Mouse (Mus musculus) heart, embryonic 11.5 days (tissue): ENCODE data around the gene Ezr. TPM values are rescaled to one million over a fixed set of nuclear protein-coding genes. Genes with fewer than 3 reads are reported as not detected.
A peak's percentile ranks its signal among the peaks of the same experiment; 100 is the strongest.

Experiments
- ATAC-seq: fragments of 200-750 bp; cut with Nextera tagmentation; replicated peaks from 2 replicates; pipeline ENCODE4 v1.8.0; 2017; ENCODE audit warnings: moderate library complexity; ENCODE audit not compliant: insufficient number of reproducible peaks, low FRiP score, low TSS enrichment
- H3K27ac ChIP-seq: fragments of 300-500 bp; sonication (generic); 2 replicates; pipeline ENCODE4 v1.5.1; 2014; ENCODE audit warnings: mild to moderate bottlenecking, low read depth, low read length
- H3K27me3 ChIP-seq: fragments of 300-500 bp; sonication (generic); 2 replicates; pipeline ENCODE4 v1.6.1; 2014; ENCODE audit warnings: mild to moderate bottlenecking, low read length, mixed read lengths; ENCODE audit not compliant: control insufficient read depth, insufficient read depth
- H3K36me3 ChIP-seq: fragments of 300-500 bp; sonication (generic); 2 replicates; pipeline ENCODE4 v1.6.1; 2014; ENCODE audit warnings: mild to moderate bottlenecking, low read length, moderate library complexity, mixed read lengths; ENCODE audit not compliant: control insufficient read depth, insufficient read depth
- H3K4me1 ChIP-seq: fragments of 300-500 bp; sonication (generic); 2 replicates; pipeline ENCODE4 v1.6.1; 2014; ENCODE audit warnings: low read length; ENCODE audit not compliant: control insufficient read depth, insufficient read depth
- H3K4me2 ChIP-seq: fragments of 300-500 bp; sonication (generic); 2 replicates; pipeline ENCODE4 v1.6.1; 2014; ENCODE audit warnings: mild to moderate bottlenecking, moderate library complexity
- H3K4me3 ChIP-seq: fragments of 300-500 bp; sonication (generic); 2 replicates; pipeline ENCODE4 v1.5.1; 2014; ENCODE audit warnings: low read depth, low read length
- H3K9ac ChIP-seq: fragments of 300-500 bp; sonication (generic); 2 replicates; pipeline ENCODE4 v1.6.1; 2014; ENCODE audit warnings: mild to moderate bottlenecking, low read depth, low read length, moderate library complexity
- H3K9me3 ChIP-seq: fragments of 300-500 bp; sonication (generic); replicated peaks from 2 replicates; pipeline ENCODE4 v1.6.1; 2016; ENCODE audit warnings: low read length; ENCODE audit not compliant: control insufficient read depth
- WGBS: fragments of 180-500 bp; shearing (Covaris S2); extraction: QIAGEN DNeasy Blood & Tissue Kit; methylation state at CpG from one replicate; pipeline ENCODE4 v1.1.7; 2014; ENCODE audit not compliant: insufficient replicate concordance; 5-methylcytosine and 5-hydroxymethylcytosine counted together
- polyA plus RNA-seq: library from polyadenylated mRNA; unstranded; fragments of >200 nt; fragmentation: Nextera tagmentation; extraction: Ambion mirVana; gene quantifications from 2 replicates; pipeline ENCODE4 v1.2.1, GENCODE M21; 2014

The Ezr gene
- polyA plus RNA-seq, 1 experiment from 2014 or later, result 89.2 TPM

DNA sequence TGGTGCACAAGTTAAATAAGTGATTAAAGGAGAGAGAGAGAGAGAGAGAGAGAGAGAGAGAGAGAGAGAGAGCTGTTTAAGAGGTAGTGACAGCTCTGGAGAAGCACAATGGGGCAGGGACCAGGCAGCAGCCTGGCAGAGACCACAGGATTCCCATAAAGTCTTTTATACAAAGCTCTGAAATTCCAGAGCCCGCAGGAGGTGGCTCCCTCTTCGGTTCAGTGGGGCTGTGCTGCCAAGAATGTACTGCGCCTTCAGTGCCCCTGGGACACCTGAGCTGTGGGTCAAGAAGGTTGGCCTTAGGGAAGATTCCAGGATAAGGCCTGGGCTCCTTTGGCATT, 30.2 kb upstream of the Ezr start:
- Histone ChIP-seq H3K27ac (peak overlapping the region; percentile 42; the same call in 1 of the 2 replicates), H3K4me2 (no peak overlapping the region), H3K9me3 (no peaks in the 10 kb centered on the region), H3K4me3 (no peak overlapping the region), H3K9ac (no peak overlapping the region), H3K4me1 (peaks cover 25% of the 10 kb centered on the region), H3K36me3 (no peaks in the 10 kb centered on the region), H3K27me3 (no peaks in the 10 kb centered on the region)
- no peak for ATAC-seq
- 21% methylated on average over 3 of the region's 3 CpGs for WGBS

DNA sequence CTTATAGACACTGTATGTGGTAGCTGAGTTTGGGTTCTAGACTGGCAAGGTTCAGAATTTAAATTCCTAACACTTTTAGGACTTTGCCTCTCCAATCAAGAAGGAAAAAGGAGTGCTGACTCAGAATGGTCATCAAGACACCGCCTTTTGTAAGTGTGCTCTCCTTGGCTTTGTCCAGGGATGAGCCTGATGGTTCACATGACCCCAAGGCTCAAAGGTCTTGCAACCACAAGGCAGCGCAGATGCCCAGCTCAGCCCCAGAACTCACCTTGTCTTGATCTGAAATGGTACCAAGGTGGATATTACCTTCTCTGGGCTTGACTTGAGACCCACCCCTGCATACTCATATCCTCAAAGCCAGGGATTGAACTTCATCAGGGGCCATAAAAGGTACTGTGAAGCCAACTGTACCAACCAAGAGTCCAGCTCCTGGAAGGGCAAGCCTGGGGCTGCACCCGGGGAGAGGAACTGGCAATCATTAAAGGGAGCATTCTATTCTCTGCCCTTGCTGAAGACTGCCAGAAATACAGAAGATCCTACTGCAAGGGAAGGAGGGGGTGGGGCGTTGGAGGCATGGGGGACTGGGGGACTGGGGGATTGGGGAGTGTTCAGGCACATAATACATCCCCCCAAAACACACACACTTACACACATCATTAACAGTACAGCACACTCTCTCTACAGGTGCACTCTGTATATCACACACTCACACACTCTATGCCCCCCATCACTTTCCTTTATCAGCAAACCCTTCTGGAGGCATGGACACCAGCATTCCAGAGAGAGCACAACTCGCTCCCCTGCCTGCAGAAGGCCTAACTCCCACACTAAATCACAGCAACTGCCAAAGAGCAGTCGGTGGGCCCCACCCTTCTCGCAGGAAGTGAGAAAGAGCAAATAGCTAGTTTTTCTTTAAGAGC, 29.6 kb upstream of the Ezr start:
- ATAC-seq, result no peak
- Histone ChIP-seq H3K9me3 (no peaks in the 10 kb centered on the region), H3K27me3 (no peaks in the 10 kb centered on the region), H3K9ac (no peak overlapping the region), H3K4me3 (no peak overlapping the region), H3K4me1 (peaks cover 19% of the 10 kb centered on the region), H3K36me3 (no peaks in the 10 kb centered on the region), H3K4me2 (no peak overlapping the region), H3K27ac (peak overlapping the region; percentile 42; the same call in 1 of the 2 replicates)
- 41% methylated on average over 7 of the region's 7 CpGs for WGBS

DNA sequence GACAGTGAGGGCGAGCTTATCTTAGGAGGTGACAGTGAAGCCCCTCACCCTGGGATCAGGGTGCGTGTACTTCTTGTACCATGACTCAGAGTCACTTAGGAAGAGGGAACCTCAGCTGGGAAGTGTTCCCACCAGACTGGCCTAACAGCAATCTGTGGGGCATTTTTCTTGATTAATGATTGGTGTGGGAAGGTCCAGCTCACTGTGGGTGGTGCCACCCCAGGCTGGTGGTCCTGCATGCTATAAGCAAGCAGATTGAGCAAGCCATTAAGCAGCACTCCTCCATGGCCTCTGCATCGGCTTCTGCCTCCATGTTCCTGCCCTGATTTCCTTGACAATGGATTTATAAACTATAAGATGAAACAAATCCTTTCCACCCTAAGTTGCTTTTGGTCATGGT, 26.7 kb upstream of the Ezr start:
- ATAC-seq, result no peak
- H3K27ac ChIP-seq, result no peak overlapping the region
- H3K4me3 ChIP-seq, result no peak overlapping the region
- no peaks in the 10 kb centered on the region for H3K27me3 ChIP-seq
- H3K36me3 ChIP-seq, result no peaks in the 10 kb centered on the region
- 55% methylated on average over 3 of the region's 3 CpGs for WGBS
- no peak overlapping the region for H3K4me2 ChIP-seq
- H3K4me1 ChIP-seq, result peaks cover 13% of the 10 kb centered on the region
- no peaks in the 10 kb centered on the region for H3K9me3 ChIP-seq
- no peak overlapping the region for H3K9ac ChIP-seq

DNA sequence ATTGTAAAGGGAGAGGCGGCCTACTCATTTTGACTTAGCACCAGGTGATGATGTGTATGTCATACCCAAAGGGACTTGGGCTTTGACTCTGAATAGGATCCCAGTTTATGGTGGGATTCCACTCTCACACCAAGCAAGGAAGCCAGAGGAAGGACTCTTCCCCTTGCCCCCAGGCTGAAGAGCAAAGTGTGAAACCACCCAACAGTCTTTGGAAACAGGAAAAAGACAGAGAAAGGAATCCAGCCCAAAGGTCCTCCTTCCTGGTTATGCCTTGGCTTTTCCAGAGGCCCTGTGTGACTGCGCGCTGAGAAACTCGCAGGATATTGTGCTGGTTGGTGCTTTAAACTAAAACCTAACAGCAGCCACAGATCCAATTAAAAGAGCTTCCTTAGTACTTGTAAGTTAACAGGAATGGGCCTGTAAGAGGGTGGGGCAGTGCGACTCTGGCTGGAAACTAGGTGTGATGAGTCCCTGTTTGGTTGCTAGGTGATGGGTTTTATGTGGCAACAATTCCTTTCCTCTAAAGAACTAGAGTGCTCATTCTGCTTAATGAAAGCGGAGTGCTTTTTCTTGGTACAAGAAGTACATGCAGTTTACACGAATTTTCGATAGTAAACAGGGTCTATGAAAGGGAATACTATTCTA, 26.1 kb upstream of the Ezr start:
- no peaks in the 10 kb centered on the region for H3K36me3 ChIP-seq
- 72% methylated on average over 8 of the region's 8 CpGs for WGBS
- no peak for ATAC-seq
- no peak overlapping the region for H3K4me3 ChIP-seq
- H3K27me3 ChIP-seq, result no peaks in the 10 kb centered on the region
- no peak overlapping the region for H3K4me2 ChIP-seq
- H3K27ac ChIP-seq, result no peak overlapping the region
- no peaks in the 10 kb centered on the region for H3K9me3 ChIP-seq
- peaks cover 10% of the 10 kb centered on the region for H3K4me1 ChIP-seq
- H3K9ac ChIP-seq, result no peak overlapping the region

DNA sequence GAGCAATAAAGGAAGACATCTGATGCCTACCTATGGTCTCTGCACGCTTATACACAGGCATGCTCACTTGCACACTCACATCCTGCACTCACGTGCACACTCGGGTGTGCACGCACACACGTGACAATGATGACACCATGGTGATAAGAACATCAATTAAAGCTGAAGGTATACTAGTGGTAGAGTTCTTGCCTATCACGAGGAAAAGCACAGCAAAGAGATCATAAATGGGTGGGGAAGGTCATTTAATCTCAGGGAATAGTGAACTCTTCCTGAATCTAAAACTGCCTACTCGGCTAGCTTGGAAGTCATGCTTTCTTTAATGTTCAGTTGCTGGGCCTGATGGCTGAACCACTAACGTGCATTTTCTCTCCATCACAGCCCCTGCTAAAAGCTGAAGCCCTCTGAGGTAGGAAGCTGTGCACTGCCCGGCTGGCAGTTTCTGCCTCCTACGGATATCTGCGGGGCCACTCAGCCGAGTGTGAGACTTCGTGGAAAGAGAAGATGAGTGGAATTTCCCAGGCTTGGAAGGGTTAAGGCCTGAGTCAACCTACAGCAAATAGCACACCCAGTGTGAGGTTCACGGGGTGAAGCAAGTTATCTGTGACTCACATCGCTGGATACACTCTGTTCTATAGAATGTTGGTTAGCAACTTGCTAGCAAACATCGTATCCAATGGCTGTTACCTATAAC, 25.4 kb upstream of the Ezr start:
- no peak for ATAC-seq
- Histone ChIP-seq H3K9me3 (no peaks in the 10 kb centered on the region), H3K27me3 (no peaks in the 10 kb centered on the region), H3K4me2 (no peak overlapping the region), H3K27ac (no peak overlapping the region), H3K4me1 (peaks cover 10% of the 10 kb centered on the region), H3K4me3 (no peak overlapping the region), H3K36me3 (no peaks in the 10 kb centered on the region), H3K9ac (no peak overlapping the region)
- WGBS, result 77% methylated on average over 16 of the region's 16 CpGs

DNA sequence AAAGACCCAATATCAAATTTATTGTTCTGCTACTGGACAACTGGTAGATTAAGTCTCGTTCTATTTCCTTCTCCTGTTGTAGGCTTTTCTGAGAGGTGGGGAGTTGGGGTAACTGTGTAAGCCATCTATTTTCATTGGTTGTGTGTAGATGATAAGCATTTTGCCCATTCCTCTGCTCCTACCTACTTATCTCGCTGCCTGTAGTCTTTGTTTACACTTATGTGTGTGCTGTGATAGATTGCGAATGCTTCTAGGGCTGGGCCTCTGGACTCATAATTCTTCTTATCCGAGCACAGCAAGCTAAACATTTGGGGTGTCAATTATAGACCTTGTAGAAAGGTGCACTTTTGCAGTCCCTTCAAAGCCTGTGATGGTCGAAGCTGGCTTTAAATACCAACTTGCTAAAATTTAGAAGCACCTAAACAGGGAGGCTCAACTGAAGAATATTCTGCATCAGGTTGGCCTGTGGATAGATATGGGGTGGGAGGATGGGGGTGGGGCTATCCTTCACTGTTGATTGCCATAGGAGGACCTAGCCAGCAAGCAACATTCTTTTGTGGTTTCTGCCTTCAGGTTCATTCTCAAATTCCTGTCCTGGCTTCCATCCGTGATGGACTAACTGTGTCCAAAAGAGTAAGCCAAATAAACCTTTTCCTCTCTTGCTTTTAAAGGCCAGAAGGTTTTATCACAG, 22.4 kb upstream of the Ezr start:
- Histone ChIP-seq H3K9ac (no peak overlapping the region), H3K4me2 (no peak overlapping the region), H3K27ac (peak overlapping the region; percentile 57; the same call in 1 of the 2 replicates), H3K36me3 (no peaks in the 10 kb centered on the region), H3K4me1 (no peaks in the 10 kb centered on the region), H3K27me3 (no peaks in the 10 kb centered on the region), H3K9me3 (0 out of 2 replicates have a peak, but pooled peaks cover 4% of the 10 kb centered on the region), H3K4me3 (no peak overlapping the region)
- peak; percentile 75 for ATAC-seq
- WGBS, result 42% methylated on average over 6 of the region's 6 CpGs

DNA sequence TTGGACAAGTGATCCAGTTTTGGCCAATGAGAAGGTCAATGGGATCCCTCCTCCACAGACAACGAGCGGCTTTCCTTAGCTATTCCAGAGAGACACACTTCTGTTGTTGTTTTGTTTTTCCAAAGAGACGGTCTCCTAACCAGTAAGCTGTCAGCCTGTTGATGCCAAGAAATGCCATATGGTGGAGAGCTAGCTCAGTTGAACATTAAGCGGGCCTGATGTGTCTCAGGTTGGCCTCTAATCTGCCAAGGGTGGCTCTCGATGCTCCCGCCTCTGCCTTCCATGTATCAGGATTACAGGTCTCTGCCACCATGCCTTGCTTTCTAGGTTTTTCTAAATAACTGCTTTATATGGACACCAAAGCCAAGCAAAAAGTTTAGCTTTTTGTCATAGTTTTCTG, 21.5 kb upstream of the Ezr start:
- no peak overlapping the region for H3K27ac ChIP-seq
- no peaks in the 10 kb centered on the region for H3K27me3 ChIP-seq
- H3K4me2 ChIP-seq, result no peak overlapping the region
- ATAC-seq, result no peak
- H3K4me1 ChIP-seq, result no peaks in the 10 kb centered on the region
- WGBS, result 84% methylated on average over 6 of the region's 6 CpGs
- H3K36me3 ChIP-seq, result no peaks in the 10 kb centered on the region
- H3K9ac ChIP-seq, result no peak overlapping the region
- H3K9me3 ChIP-seq, result 0 out of 2 replicates have a peak, but pooled peaks cover 4% of the 10 kb centered on the region
- H3K4me3 ChIP-seq, result no peak overlapping the region

DNA sequence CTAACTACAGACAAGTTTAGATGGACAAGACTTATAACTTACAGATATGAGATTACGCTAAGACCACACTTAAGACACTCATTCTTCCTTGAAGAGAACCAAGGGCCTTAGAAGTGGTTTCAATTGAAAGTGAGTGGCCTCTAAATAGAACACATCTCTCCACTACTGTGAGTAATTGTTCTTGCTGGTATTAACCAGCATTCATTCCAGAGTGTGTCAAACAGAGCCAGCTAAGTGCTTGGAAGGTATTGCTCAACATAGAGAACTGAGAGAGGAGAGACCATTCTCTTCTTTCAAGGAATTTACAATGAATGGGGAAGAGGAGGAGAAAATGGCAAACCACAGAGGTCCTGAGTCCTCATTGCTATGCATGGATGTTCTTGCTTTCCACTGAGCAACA, 21.0 kb upstream of the Ezr start:
- H3K9me3 ChIP-seq, result 0 out of 2 replicates have a peak, but pooled peaks cover 4% of the 10 kb centered on the region
- ATAC-seq, result no peak
- H3K4me1 ChIP-seq, result no peaks in the 10 kb centered on the region
- H3K27ac ChIP-seq, result no peak overlapping the region
- H3K4me2 ChIP-seq, result no peak overlapping the region
- no peaks in the 10 kb centered on the region for H3K36me3 ChIP-seq
- H3K27me3 ChIP-seq, result no peaks in the 10 kb centered on the region
- H3K9ac ChIP-seq, result no peak overlapping the region
- no peak overlapping the region for H3K4me3 ChIP-seq
- WGBS, result 90% methylated on average over 1 of the region's 1 CpGs
